13 mouse cellular contexts compared by ENCODE assay signal in genomic region chr15:98026967-98027904, GRCm38 (mm10). TPM values are rescaled to one million over a fixed set of nuclear protein-coding genes. Genes with fewer than 3 reads are reported as not detected.
DNase-seq lines count a peak whose midpoint lies in the region; ATAC-seq and TF ChIP-seq lines count a peak whose summit lies in the region.
"Had no signal": no experiment of that assay in that cellular context is flagged by ENCODE, and none has a peak within 500 bp of the region (broad histone marks: within the 10 kb centered on the region; RNA-seq: fewer than 3 reads in every experiment).

No protein-coding gene starts in this region.

- no peak for TF ChIP-seq EP300 in heart, postnatal 0 days (IDR thresholded peaks at IDR 0.05; ENCODE audit: low read depth)

- no peak overlapping the region for H3K9ac ChIP-seq in hindbrain, embryonic 12.5 days
- H3K9ac ChIP-seq in hindbrain, embryonic 11.5 days (ENCODE audit: low read depth, low read length): no peak overlapping the region
- H3K9ac ChIP-seq in heart, postnatal 0 days (replicated peaks; ENCODE audit: low read depth, low read length): no peak overlapping the region
- H3K9ac ChIP-seq: liver, embryonic 14.5 days had no signal

- DNase-seq in hindbrain, embryonic 11.5 days (ENCODE audit: low spot score): no peak
- peak; percentile 59 for DNase-seq in embryonic facial prominence, embryonic 10.5 days (ENCODE audit: low spot score)
- DNase-seq in heart, postnatal 0 days (ENCODE audit: low spot score): peak; percentile 68
- peak; percentile 27 for DNase-seq in lung, postnatal 25 days (ENCODE audit: low spot score)
- DNase-seq in adipocyte (ENCODE audit: low spot score): no peak
- DNase-seq in gastrocnemius, postnatal 25 days: no peak
- DNase-seq in urinary bladder, postnatal 14 days (ENCODE audit: low spot score): no peak
- DNase-seq: cerebellum, adult 11 months; kidney, postnatal 25 days had no signal

- no peak for ATAC-seq in hindbrain, embryonic 12.5 days (ENCODE audit: low FRiP score)
- ATAC-seq in hindbrain, embryonic 11.5 days (ENCODE audit: low FRiP score): no peak
- ATAC-seq in heart, postnatal 0 days (ENCODE audit: insufficient read depth, low read depth): peak; percentile 84
- ATAC-seq: activated CD4-positive, CD25-positive, alpha-beta regulatory T cell, adult 4 months; CD4-positive, CD25-positive, alpha-beta regulatory T cell, adult 4 months had no signal

- WGBS in hindbrain, embryonic 12.5 days: 36% methylated on average over 12 of the region's 12 CpGs
- 33% methylated on average over 12 of the region's 12 CpGs for WGBS in hindbrain, embryonic 11.5 days
- WGBS in embryonic facial prominence, embryonic 10.5 days: 27% methylated on average over 12 of the region's 12 CpGs
- 23% methylated on average over 12 of the region's 12 CpGs for WGBS in heart, postnatal 0 days

- no peaks in the 10 kb centered on the region for H3K9me3 ChIP-seq in hindbrain, embryonic 12.5 days (replicated peaks)
- H3K9me3 ChIP-seq in hindbrain, embryonic 11.5 days (ENCODE audit: control insufficient read depth, low read length): no peaks in the 10 kb centered on the region
- H3K9me3 ChIP-seq in embryonic facial prominence, embryonic 10.5 days: no peaks in the 10 kb centered on the region
- H3K9me3 ChIP-seq in heart, postnatal 0 days (replicated peaks; ENCODE audit: control insufficient read depth, low read length): no peaks in the 10 kb centered on the region

- no peaks in the 10 kb centered on the region for H3K36me3 ChIP-seq in hindbrain, embryonic 12.5 days
- H3K36me3 ChIP-seq in hindbrain, embryonic 11.5 days (ENCODE audit: control insufficient read depth, insufficient read depth, low read length): no peaks in the 10 kb centered on the region
- peaks cover 1% of the 10 kb centered on the region; the same call in 1 of the 2 replicates for H3K36me3 ChIP-seq in embryonic facial prominence, embryonic 10.5 days (replicated peaks)
- no peaks in the 10 kb centered on the region for H3K36me3 ChIP-seq in heart, postnatal 0 days (replicated peaks; ENCODE audit: control insufficient read depth, insufficient read depth, low read length)

- H3K4me1 ChIP-seq in hindbrain, embryonic 12.5 days: peaks cover 23% of the 10 kb centered on the region
- no peaks in the 10 kb centered on the region for H3K4me1 ChIP-seq in hindbrain, embryonic 11.5 days (replicated peaks; ENCODE audit: control insufficient read depth, insufficient read depth, low read length)
- H3K4me1 ChIP-seq in embryonic facial prominence, embryonic 10.5 days: peaks cover 64% of the 10 kb centered on the region
- H3K4me1 ChIP-seq in heart, postnatal 0 days (ENCODE audit: control insufficient read depth, insufficient read depth): peaks cover 11% of the 10 kb centered on the region

- no peak overlapping the region for H3K4me2 ChIP-seq in hindbrain, embryonic 12.5 days (replicated peaks)
- H3K4me2 ChIP-seq in hindbrain, embryonic 11.5 days (replicated peaks; ENCODE audit: low read depth, low read length): no peak overlapping the region
- H3K4me2 ChIP-seq in heart, postnatal 0 days (ENCODE audit: low read depth, low read length): no peak overlapping the region

- no peak for TF ChIP-seq CTCF in heart, postnatal 0 days (IDR thresholded peaks at IDR 0.05; ENCODE audit: low read depth)

- peak overlapping the region; percentile 64 for H3K27ac ChIP-seq in hindbrain, embryonic 12.5 days
- no peak overlapping the region for H3K27ac ChIP-seq in hindbrain, embryonic 11.5 days (ENCODE audit: low read depth, low read length)
- peak overlapping the region; percentile 88 for H3K27ac ChIP-seq in embryonic facial prominence, embryonic 10.5 days (replicated peaks)
- H3K27ac ChIP-seq in heart, postnatal 0 days (ENCODE audit: low read depth): peak overlapping the region; percentile 51
- H3K27ac ChIP-seq: liver, embryonic 14.5 days had no signal

- H3K4me3 ChIP-seq in hindbrain, embryonic 12.5 days: no peak overlapping the region
- H3K4me3 ChIP-seq in hindbrain, embryonic 11.5 days (ENCODE audit: low read depth, low read length): no peak overlapping the region
- H3K4me3 ChIP-seq in embryonic facial prominence, embryonic 10.5 days: peak overlapping the region; percentile 28
- H3K4me3 ChIP-seq in heart, postnatal 0 days (ENCODE audit: low read depth, low read length): no peak overlapping the region

- no peaks in the 10 kb centered on the region for H3K27me3 ChIP-seq in hindbrain, embryonic 12.5 days
- no peaks in the 10 kb centered on the region for H3K27me3 ChIP-seq in hindbrain, embryonic 11.5 days (ENCODE audit: control insufficient read depth, insufficient read depth, low read length)
- peaks cover 4% of the 10 kb centered on the region; the same call in 1 of the 2 replicates for H3K27me3 ChIP-seq in embryonic facial prominence, embryonic 10.5 days (replicated peaks; ENCODE audit: low read depth, poor library complexity, severe bottlenecking)
- 0 out of 2 replicates have a peak, but pooled peaks cover 3% of the 10 kb centered on the region for H3K27me3 ChIP-seq in heart, postnatal 0 days (ENCODE audit: control insufficient read depth, insufficient read depth, low read length)

RNA-seq across cellular contexts. Expression of gene Col2a1, which starts 22.7 kb away (rescaled TPM):
- 459 and 487 TPM in 2 replicates for polyA plus RNA-seq in hindbrain, embryonic 12.5 days (2016; fragmentation: Nextera tagmentation; extraction: Ambion mirVana)
- 128 and 132 TPM in 2 replicates for polyA plus RNA-seq in hindbrain, embryonic 11.5 days (2014; fragmentation: Nextera tagmentation; extraction: Ambion mirVana)
- 271 and 282 TPM in 2 replicates for polyA plus RNA-seq in embryonic facial prominence, embryonic 10.5 days (2016; fragmentation: Nextera tagmentation; extraction: Ambion mirVana)
- 0.38 and 0.66 TPM in 2 replicates for total RNA-seq in heart, postnatal 0 days (2014; rRNA removed; ENCODE audit: low replicate concordance)
- polyA plus RNA-seq in heart, postnatal 0 days (2015; fragmentation: Nextera tagmentation; extraction: Ambion mirVana): 0.18 and 0.22 TPM in 2 replicates
- total RNA-seq in gastrocnemius, postnatal 25 days (2021): 1 to 10 TPM; 1.9 to 6.3 TPM
- polyA plus RNA-seq: CD4-positive, CD25-positive, alpha-beta regulatory T cell, adult 4 months had no signal

Comparison
In these comparisons a context has a peak if more than half of its experiments do, and no peak if none do; other contexts are left out.
1. DNase-seq: peak in embryonic facial prominence, embryonic 10.5 days (single experiment), heart, postnatal 0 days (single experiment) and lung, postnatal 25 days (single experiment); none in hindbrain, embryonic 11.5 days (single experiment), adipocyte (single experiment), gastrocnemius, postnatal 25 days (single experiment) and urinary bladder, postnatal 14 days (single experiment).
2. RNA of gene Col2a1, which starts 22.7 kb away (polyA plus RNA-seq): 459 to 487 TPM in hindbrain, embryonic 12.5 days, 271 to 282 TPM in embryonic facial prominence, embryonic 10.5 days and 128 to 132 TPM in hindbrain, embryonic 11.5 days; 0.18 to 0.22 TPM in heart, postnatal 0 days; every median in the first group is over 100 times any median in the second.